Mouse (Mus musculus) heart, embryonic 16.5 days (tissue): ENCODE data around the gene Tmem120a. TPM values are rescaled to one million over a fixed set of nuclear protein-coding genes. Genes with fewer than 3 reads are reported as not detected.

Experiments used
- ATAC-seq: fragments of 200-750 bp; cut with Nextera tagmentation; replicated peaks from 2 replicates; pipeline ENCODE4 v1.8.0; 2017; ENCODE audit warnings: moderate number of reproducible peaks; ENCODE audit not compliant: insufficient read depth, low FRiP score; ENCODE audit errors: extremely low read depth
- H3K27ac ChIP-seq: fragments of 300-500 bp; sonication (generic); 2 replicates; pipeline ENCODE4 v1.5.1; 2014; ENCODE audit warnings: mild to moderate bottlenecking, low read length, control low read depth, moderate library complexity
- H3K27me3 ChIP-seq: fragments of 300-500 bp; sonication (generic); 2 replicates; pipeline ENCODE4 v1.6.1; 2014; ENCODE audit warnings: low read length, mixed read lengths; ENCODE audit not compliant: control insufficient read depth, insufficient read depth
- H3K36me3 ChIP-seq: fragments of 300-500 bp; sonication (generic); 2 replicates; pipeline ENCODE4 v1.6.1; 2014; ENCODE audit not compliant: control insufficient read depth, insufficient read depth
- H3K4me1 ChIP-seq: fragments of 300-500 bp; sonication (generic); 2 replicates; pipeline ENCODE4 v1.6.1; 2014; ENCODE audit warnings: low read length, mixed read lengths; ENCODE audit not compliant: control insufficient read depth, insufficient read depth
- H3K4me2 ChIP-seq: fragments of 300-500 bp; sonication (generic); 2 replicates; pipeline ENCODE4 v1.6.1; 2014; ENCODE audit warnings: low read depth, mild to moderate bottlenecking, control low read depth, low read length
- H3K4me3 ChIP-seq: fragments of 300-500 bp; sonication (generic); 2 replicates; pipeline ENCODE4 v1.5.1; 2014; ENCODE audit warnings: mild to moderate bottlenecking, control low read depth, low read length
- H3K9ac ChIP-seq: fragments of 300-500 bp; sonication (generic); 2 replicates; pipeline ENCODE4 v1.6.1; 2014; ENCODE audit warnings: low read length, control low read depth
- H3K9me3 ChIP-seq: fragments of 300-500 bp; sonication (generic); replicated peaks from 2 replicates; pipeline ENCODE4 v1.6.1; 2016; ENCODE audit warnings: low read length; ENCODE audit not compliant: control insufficient read depth
- WGBS: fragments of 180-500 bp; shearing (Covaris S2); extraction: QIAGEN DNeasy Blood & Tissue Kit; methylation state at CpG from one replicate; pipeline ENCODE4 v1.1.7; 2014; 5-methylcytosine and 5-hydroxymethylcytosine counted together
- polyA plus RNA-seq: library from polyadenylated mRNA; unstranded; fragments of >200 nt; fragmentation: Nextera tagmentation; extraction: Ambion mirVana; gene quantifications from 2 replicates; pipeline ENCODE4 v1.2.1, GENCODE M21; 2015

The Tmem120a gene
- 36.3 and 37.4 TPM in 2 replicates for polyA plus RNA-seq

GRCm38 (mm10) chr5:135743741-135744609, at the start of gene Tmem120a:
Gene Tmem120a, minus strand, starts transcription at chr5:135744448.
- peaks cover 6% of the 10 kb centered on the region for H3K36me3 ChIP-seq
- H3K9me3 ChIP-seq: peaks cover 8% of the 10 kb centered on the region
- H3K9ac ChIP-seq: peak within 1 kb of the TSS; percentile 87
- H3K4me2 ChIP-seq: peak within 1 kb of the TSS; percentile 97
- H3K4me1 ChIP-seq: peaks cover 11% of the 10 kb centered on the region
- peak within 1 kb of the TSS; percentile 95 for H3K4me3 ChIP-seq
- under 1% methylated on average over 60 of the region's 60 CpGs for WGBS
- H3K27me3 ChIP-seq: no peaks in the 10 kb centered on the region
- ATAC-seq: peak; percentile 98
- H3K27ac ChIP-seq: peak within 1 kb of the TSS; percentile 74

GRCm38 (mm10) chr5:135782901-135783300, 38.7 kb upstream of the Tmem120a start:
- no peak overlapping the region for H3K4me3 ChIP-seq
- no peaks in the 10 kb centered on the region for H3K27me3 ChIP-seq
- ATAC-seq: no peak
- no peak overlapping the region for H3K9ac ChIP-seq
- H3K4me2 ChIP-seq: no peak overlapping the region
- H3K4me1 ChIP-seq: peaks cover 23% of the 10 kb centered on the region
- no peaks in the 10 kb centered on the region for H3K9me3 ChIP-seq
- no peak overlapping the region for H3K27ac ChIP-seq
- WGBS: 78% methylated on average over 4 of the region's 4 CpGs
- H3K36me3 ChIP-seq: peaks cover 56% of the 10 kb centered on the region

- ATAC-seq: no peak
- peaks cover 28% of the 10 kb centered on the region for H3K4me1 ChIP-seq
- H3K4me2 ChIP-seq: peak overlapping the region; percentile 67
- peak overlapping the region; percentile 91 for H3K9ac ChIP-seq
- no peak overlapping the region for H3K27ac ChIP-seq
- peak overlapping the region; percentile 78 for H3K4me3 ChIP-seq
- H3K36me3 ChIP-seq: peaks cover 31% of the 10 kb centered on the region
- WGBS: 61% methylated on average over 8 of the region's 8 CpGs
- H3K27me3 ChIP-seq: no peaks in the 10 kb centered on the region
- no peaks in the 10 kb centered on the region for H3K9me3 ChIP-seq
These were observed 36.1 kb upstream of the Tmem120a start for GRCm38 (mm10) chr5:135780331-135780730.

- peak within 1 kb of the TSS; percentile 78 for H3K4me3 ChIP-seq
- peak within 1 kb of the TSS; percentile 99 for H3K27ac ChIP-seq
- H3K4me2 ChIP-seq: peak within 1 kb of the TSS; percentile 88
- no peaks in the 10 kb centered on the region for H3K9me3 ChIP-seq
- H3K36me3 ChIP-seq: peaks cover 17% of the 10 kb centered on the region
- ATAC-seq: peak; percentile 97
- H3K9ac ChIP-seq: peak within 1 kb of the TSS; percentile 94
- H3K4me1 ChIP-seq: peaks cover 28% of the 10 kb centered on the region
- under 1% methylated on average over 70 of the region's 70 CpGs for WGBS
- no peaks in the 10 kb centered on the region for H3K27me3 ChIP-seq
These were observed 34.5 kb upstream of the Tmem120a start, which contains the start of gene Mdh2 for GRCm38 (mm10) chr5:135778471-135779445. Gene Mdh2, plus strand, starts transcription at chr5:135778480.

GRCm38 (mm10) chr5:135777796-135778470, 33.7 kb upstream of the Tmem120a start, which contains the start of gene Styxl1:
Gene Styxl1, minus strand, starts transcription at chr5:135778385.
- peak within 1 kb of the TSS; percentile 99 for H3K27ac ChIP-seq
- peak within 1 kb of the TSS; percentile 94 for H3K9ac ChIP-seq
- no peaks in the 10 kb centered on the region for H3K27me3 ChIP-seq
- H3K4me3 ChIP-seq: peak within 1 kb of the TSS; percentile 78
- peak within 1 kb of the TSS; percentile 88 for H3K4me2 ChIP-seq
- peak; percentile 10; the same call in 1 of the 2 replicates for ATAC-seq
- peaks cover 28% of the 10 kb centered on the region for H3K4me1 ChIP-seq
- under 1% methylated on average over 43 of the region's 45 CpGs for WGBS
- H3K9me3 ChIP-seq: no peaks in the 10 kb centered on the region
- peaks cover 10% of the 10 kb centered on the region for H3K36me3 ChIP-seq

- no peak overlapping the region for H3K4me3 ChIP-seq
- no peak for ATAC-seq
- H3K27me3 ChIP-seq: no peaks in the 10 kb centered on the region
- no peaks in the 10 kb centered on the region for H3K9me3 ChIP-seq
- 82% methylated on average over 4 of the region's 4 CpGs for WGBS
- peaks cover 3% of the 10 kb centered on the region for H3K36me3 ChIP-seq
- no peak overlapping the region for H3K9ac ChIP-seq
- H3K27ac ChIP-seq: no peak overlapping the region
- H3K4me2 ChIP-seq: no peak overlapping the region
- H3K4me1 ChIP-seq: peaks cover 26% of the 10 kb centered on the region
These were observed 32.3 kb upstream of the Tmem120a start for GRCm38 (mm10) chr5:135776546-135776945.

- no peak overlapping the region for H3K9ac ChIP-seq
- H3K4me2 ChIP-seq: no peak overlapping the region
- no peaks in the 10 kb centered on the region for H3K36me3 ChIP-seq
- no peak overlapping the region for H3K27ac ChIP-seq
- ATAC-seq: no peak
- no peaks in the 10 kb centered on the region for H3K9me3 ChIP-seq
- peaks cover 3% of the 10 kb centered on the region for H3K4me1 ChIP-seq
- WGBS: 32% methylated on average over 3 of the region's 3 CpGs
- no peak overlapping the region for H3K4me3 ChIP-seq
- H3K27me3 ChIP-seq: no peaks in the 10 kb centered on the region
These were observed 28.3 kb upstream of the Tmem120a start for GRCm38 (mm10) chr5:135772519-135772918.

GRCm38 (mm10) chr5:135764971-135765370, 20.7 kb upstream of the Tmem120a start:
- Histone ChIP-seq H3K9ac (no peak overlapping the region), H3K4me2 (no peak overlapping the region), H3K4me3 (no peak overlapping the region), H3K9me3 (no peaks in the 10 kb centered on the region), H3K4me1 (no peaks in the 10 kb centered on the region), H3K27me3 (no peaks in the 10 kb centered on the region; the same call in 1 of the 2 replicates), H3K27ac (no peak overlapping the region), H3K36me3 (no peaks in the 10 kb centered on the region)
- ATAC-seq: no peak
- WGBS: 59% methylated on average over 3 of the region's 3 CpGs
